Mouse (Mus musculus): ENCODE measurements around the gene Adap1. TPM values are rescaled to one million over a fixed set of nuclear protein-coding genes. Genes with fewer than 3 reads are reported as not detected.

Gene Adap1
- total RNA-seq, 2 experiments from 2014 or later, result 1.4 to 1.5 TPM

DNA sequence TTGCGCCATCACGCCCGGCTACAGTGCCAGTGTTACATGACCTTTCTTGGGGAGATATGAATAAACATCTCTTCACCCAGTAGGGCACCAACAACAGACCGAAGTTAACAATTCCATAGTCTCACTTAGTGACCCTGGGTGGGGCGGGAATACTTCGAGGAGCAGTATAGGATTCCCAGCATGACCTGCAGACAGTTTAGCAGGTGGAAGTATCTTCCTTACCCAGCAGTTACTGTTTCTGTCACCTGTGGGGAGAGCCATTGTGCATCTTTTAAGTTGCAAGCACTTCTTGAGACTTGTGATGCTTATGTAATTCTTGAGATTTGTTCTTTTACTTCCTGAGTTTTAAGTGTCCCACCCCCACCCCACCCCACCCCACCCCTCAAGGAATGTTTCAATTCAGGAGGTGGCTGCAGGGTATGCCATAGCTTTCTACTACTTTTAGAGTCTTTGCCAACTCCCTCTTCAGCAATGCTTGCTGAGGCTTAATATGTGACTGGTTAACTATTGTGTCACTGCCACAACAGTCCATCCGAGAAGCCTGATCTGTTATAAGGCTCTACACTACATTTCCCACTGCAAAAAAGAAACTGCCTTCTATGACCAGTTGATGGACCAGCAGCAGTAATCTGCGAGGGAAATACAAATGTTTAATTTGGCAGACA lies 66.9 kb downstream of the Adap1 start:
- intact Hi-C loops (cut with DNase I), result no loop called here
- DNase-seq (ENCODE audit: low spot score), result no peak

DNA sequence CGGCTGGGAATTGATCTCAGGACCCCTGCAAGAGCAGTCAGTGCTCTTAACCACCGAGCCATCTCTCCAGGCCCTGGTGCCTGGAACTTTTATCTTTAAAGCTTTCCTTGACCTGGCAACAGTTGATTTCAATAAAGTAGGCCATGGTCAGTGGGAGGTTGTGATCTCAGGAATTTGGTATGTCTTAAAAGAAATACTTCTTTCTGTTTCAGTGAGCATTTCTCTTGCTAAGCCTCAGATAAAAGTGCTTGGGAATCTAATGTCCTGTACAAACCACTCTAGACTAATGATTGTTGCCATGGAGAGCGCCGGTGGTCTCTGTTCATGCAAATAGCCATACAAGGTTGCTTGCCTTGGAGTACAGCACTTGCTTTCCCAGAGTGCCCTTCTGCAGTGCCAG lies 67.6 kb downstream of the Adap1 start:
- no peak for DNase-seq (ENCODE audit: low spot score)
- intact Hi-C loops (cut with DNase I), result no loop called here

DNA sequence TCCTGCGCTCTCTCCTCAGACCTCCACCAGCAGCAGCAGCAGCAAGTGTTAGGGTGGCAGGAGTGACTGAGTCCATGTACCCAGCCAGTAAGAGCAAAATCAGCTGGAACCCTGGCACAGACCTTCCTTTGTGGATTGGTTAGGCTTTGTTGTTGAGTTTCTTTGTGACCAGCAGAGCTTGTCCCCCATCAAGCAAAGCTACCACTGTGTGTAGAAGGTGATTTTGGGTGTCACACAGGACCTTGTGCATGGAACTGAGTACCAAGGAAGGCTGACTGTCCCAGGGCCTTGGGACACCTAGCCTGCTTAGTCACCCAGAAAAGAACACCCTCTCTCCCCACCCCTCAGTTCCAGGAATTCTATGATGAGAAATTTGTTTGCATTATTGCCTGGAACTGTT lies 68.2 kb downstream of the Adap1 start:
- no peak for DNase-seq (ENCODE audit: low spot score)
- intact Hi-C loops (cut with DNase I), result no loop called here

DNA sequence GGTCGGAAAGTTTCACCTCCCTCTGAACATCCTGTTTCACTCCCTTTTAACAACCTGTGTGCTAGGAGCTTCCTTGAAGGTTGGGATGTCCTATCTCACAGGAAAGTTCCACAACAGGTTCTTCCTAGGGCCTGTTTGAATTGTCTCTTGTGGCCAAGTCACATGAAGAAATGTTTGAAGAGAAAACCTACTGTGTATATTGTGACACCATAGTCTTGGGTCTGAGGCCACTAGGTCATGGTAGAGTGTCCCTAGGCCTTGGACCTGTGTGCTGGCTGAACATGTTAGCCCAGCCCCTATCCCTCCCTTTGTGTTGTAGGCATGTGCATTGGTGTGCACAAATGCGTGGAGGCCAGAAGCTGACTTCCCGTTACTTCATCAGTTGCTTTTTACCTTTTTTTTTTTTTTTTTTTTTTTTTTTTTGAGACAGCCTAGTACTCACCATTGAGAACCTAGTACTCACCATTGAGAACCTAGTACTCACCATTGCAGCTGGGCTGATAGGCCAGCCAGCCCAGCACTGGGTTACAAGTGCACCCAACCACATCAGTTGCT lies 69.1 kb downstream of the Adap1 start:
- intact Hi-C loops (cut with DNase I), result no loop called here
- no peak for DNase-seq (ENCODE audit: low spot score)

DNA sequence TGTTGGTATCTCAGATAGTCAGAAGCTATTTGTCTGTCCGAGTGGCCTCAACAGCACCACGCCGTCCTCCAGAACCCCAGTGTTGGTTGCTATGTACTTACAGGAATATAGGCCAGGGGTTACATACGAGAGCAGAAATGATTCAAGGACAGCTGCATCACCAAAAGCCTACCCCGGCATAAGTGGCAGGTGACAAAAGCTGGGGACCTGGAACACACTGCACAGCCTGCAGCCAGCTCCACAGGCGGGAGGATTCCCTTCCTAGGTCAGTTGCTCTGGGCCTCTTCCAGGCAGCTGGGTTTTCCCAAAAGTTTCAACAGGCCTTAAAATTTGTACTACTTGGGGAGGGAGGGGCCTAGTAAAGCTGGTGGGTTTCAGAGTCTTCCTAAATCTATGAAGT lies 69.6 kb downstream of the Adap1 start:
- no peak for DNase-seq (ENCODE audit: low spot score)
- intact Hi-C loops (cut with DNase I), result no loop called here

DNA sequence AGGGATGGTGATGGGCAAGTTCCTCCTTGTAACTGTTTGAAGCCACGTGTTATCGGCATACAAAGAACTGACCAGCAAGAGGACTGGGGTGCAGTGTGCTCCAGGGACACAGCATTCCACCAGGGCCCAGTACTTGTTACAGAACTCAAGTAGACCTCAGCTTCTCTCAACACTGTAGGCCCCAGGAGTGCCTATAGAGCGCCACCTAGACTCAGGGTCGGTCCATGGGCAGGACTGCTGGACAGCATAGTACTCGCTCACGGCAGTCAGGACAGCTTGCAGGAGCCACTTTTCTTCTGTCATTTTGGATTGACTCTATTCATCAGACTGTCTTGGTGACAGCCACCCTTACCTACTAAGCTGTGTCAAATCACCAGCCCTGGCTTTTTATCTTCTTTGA lies 70.5 kb downstream of the Adap1 start:
- no peak for DNase-seq (ENCODE audit: low spot score)
- intact Hi-C loops (cut with DNase I), result no loop called here

DNA sequence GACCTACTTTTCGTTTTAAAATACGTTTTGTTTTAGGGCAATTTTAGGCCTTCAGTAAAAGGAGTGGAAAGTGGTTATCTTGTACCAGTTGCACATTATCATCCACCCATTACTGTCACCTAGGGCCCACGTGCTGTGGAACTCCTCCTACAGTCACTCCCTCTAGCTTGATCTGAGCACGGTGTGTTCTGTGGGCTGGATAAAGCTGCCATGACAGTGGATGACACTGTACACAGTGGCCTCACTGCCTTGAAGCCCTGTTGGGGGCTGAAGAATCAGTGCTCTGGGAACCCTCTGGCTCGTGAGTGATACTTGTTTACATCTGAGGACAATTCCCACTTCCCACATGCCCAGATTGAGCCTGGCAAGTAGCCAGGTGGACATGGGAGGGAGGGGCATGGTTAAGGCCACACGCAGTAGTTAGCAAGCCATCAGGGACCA lies 72.1 kb downstream of the Adap1 start:
- intact Hi-C loops (cut with DNase I), result loop anchor here (2.0 kb wide), 1 partner anchor 53 kb away; the partner anchor contains the start of gene Sun1

DNA sequence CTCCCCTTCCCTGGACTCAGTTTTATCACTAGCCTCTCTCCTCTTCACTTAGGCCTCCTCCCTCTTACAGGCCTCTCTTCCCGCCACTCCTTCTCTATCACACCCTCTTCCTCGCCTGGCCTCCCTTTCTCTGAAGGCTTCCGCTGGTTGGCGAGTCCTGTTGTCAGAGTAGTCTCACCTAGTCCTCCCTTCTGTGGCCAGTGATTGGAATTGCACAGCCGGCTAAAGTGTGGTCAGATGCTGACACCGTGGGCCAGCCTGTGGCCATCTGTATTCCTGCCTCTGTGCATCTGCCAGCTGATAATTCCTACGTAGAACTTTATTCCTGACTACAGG lies 72.5 kb downstream of the Adap1 start:
- intact Hi-C loops (cut with DNase I), result loop anchor here (2.0 kb wide), 1 partner anchor 52 kb away; the partner anchor contains the start of gene Sun1
- DNase-seq (ENCODE audit: low spot score), result no peak

More for the DNA sequence above, 72.1 kb downstream of the Adap1 start:
- DNase-seq (ENCODE audit: low spot score), result no peak

DNA sequence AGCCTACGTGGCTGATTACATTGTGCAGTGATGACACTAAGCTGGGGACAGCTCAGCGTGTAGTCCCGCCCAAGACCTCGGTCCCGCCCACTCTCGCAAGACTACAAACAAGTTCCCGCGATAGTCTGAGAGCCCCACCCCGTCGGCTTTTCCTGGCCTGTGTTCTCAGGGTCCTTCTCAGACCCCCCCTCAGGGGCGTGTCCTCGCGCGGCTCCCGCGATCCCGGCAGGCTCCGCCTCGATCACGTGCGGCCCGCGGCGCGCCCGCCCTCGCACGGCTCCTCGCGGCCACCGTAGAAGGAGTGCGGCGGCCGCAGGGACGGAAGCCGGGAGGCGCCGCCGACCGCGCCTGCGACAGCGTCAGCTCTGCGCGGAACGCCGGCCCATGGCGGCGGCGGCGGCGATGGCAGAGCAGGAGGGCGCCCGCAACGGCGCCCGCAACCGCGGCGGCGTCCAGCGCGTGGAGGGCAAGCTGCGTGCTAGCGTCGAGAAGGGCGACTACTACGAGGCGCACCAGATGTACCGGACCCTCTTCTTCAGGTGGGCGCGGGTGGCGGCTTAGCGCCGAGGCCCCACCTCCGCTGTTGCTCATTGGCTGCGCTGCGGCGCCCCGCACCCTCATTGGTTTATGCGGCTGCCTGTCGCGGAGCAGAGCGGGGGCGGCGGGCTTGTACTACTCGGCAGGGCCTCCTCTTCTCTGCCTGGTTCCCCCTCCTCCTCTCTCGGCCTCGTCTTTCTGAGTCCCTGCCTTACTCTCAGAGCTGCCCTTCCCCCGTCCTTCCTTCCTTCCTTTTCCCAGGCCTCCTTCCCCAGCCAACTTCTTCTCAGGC lies 73.1 kb downstream of the Adap1 start, which contains the start of gene Get4:
Get4 (plus strand) TSS at position 244 of the 829 bp plus-strand sequence.
- intact Hi-C loops (cut with DNase I), result loop anchor here (2.0 kb wide), 1 partner anchor 51 kb away; the partner anchor contains the start of gene Sun1
- DNase-seq (ENCODE audit: low spot score), result peak; percentile 99

DNA sequence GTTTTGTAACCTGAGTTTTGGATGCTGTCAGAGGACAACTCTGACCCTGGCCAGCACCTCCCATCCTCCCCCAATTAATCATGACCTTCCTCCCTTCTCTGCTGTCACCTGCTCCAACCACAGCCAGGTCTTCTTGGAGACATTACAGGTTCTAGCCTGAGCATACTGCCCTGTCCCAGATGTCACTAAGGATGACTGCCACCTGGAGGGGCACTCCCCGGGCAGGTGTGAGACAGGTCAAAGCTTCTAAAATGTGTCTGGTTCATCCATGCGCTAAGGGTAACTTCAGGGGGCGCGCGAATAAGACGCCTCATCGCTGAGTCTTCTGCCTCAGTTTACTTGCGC lies 73.7 kb downstream of the Adap1 start:
- intact Hi-C loops (cut with DNase I), result loop anchor here (2.0 kb wide), 1 partner anchor 51 kb away; the partner anchor contains the start of gene Sun1
- no peak for DNase-seq (ENCODE audit: low spot score)

DNA sequence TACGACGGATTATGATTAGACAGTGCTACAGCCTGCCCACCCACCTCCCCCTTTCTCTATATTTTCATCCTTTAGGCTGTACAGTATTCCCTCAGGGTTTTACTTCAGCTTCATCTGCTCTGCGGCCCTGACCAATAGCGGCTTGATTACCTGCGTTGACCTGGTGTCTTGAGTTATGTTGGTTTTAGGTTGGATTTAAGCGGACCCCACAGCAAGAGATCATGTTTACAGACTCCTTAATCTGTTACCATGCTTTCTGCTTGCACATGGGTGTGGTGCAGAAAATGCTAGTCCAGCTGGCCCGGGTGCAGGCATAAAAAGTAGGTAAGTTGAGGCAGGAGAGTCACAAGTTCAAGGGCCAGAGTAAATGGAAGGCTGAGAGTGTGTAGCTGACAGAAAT lies 74.1 kb downstream of the Adap1 start:
- intact Hi-C loops (cut with DNase I), result no loop called here

DNA sequence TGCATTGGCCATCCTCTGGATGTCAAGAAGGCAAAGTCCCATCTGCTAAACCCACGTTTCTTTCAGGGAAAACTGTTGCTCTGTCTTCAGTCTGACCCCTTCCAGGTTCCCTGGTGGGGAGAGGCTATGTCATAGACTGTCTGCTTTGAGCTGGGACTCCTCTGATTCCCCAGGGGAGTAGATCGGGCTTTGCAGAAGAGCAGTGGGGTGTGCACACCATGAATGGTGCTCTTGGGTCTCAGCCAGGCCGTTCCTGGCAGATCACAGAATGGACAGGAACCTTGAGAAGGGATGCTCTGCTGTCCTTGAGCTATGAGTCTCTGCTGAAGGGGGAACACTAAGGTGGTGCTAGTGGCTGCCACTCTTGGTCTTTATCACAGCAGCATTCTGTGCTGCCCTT lies 76.6 kb downstream of the Adap1 start:
- intact Hi-C loops (cut with DNase I), result loop anchor here (5.0 kb wide), 1 partner anchor 37 kb away; no protein-coding TSS in a partner anchor
- DNase-seq (ENCODE audit: low spot score), result no peak

More for the DNA sequence above, 74.1 kb downstream of the Adap1 start:
- no peak for DNase-seq (ENCODE audit: low spot score)

DNA sequence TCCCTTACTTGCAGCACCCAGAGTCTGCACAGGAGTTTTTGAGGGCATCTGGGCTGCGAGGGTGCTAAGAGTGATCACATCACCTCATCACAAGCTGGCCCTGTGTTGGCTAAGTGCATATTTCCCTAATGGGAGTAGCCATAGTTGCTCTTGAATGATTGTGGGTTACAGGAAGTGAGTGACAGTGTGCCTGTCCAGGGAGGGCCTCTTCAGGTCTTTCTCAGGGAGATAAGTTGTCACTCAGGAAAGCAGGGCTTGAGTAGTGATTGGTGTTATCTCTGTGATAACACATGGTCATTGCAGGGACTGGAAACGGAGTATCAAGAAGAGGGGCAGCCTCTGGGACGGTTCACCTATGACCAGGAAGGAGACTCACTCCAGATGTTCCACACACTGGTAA lies 77.7 kb downstream of the Adap1 start:
- intact Hi-C loops (cut with DNase I), result loop anchor here (5.0 kb wide), 1 partner anchor 35 kb away; no protein-coding TSS in a partner anchor
- DNase-seq (ENCODE audit: low spot score), result no peak

DNA sequence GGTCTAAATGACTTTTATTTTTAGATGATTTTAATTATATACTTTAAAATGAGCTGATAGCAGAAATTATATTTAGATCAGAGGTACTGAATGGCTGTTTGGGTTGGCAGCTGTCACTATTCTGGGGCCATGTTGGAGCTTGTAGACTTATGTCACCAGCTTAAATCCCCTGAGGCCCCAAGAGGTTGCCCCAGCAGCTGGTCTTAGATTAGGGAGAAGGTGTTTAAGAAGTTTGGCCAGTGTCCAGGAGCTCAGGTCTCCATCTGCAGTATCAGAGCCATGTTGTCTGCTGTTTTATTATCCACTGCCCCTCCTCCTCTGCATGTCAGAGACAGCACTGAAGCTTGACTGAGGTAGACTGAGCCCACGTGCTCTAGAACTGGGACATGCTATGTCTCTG lies 82.0 kb downstream of the Adap1 start:
- intact Hi-C loops (cut with DNase I), result no loop called here
- no peak for DNase-seq (ENCODE audit: low spot score)

DNA sequence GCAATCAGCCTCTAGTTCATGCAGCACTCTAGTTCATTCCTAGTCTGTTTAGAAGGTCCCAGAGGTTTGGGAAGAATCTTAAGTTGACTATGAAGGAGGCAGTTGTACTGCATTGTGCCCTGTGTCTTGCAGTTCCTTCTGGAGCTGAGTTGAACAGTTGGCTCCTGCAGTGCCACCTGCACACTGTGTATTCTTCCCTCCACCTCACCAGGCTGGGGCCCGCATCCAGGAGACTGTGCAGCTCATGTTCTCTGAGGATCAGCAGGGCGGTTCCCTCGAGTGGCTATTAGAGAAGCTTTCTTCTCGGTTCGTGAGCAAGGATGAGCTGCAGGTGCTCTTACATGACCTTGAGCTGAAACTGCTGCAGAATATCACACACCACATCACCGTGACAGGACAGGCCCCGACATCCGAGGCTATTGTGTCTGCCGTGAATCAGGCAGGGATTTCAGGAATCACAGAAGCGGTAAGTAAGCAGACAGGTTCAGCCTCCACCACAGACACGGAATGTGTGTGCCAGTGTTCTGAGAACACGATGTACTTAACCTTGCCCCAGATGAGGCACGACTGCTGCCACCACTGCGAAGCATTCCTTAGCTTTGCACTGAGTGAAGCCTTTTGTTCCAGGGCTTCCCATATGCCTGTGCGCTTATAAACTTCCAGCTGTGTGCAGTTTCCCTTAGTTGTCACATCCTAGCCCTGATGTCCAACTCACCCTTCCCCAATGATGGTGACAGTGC lies 84.2 kb downstream of the Adap1 start:
- no peak for DNase-seq (ENCODE audit: low spot score)
- intact Hi-C loops (cut with DNase I), result no loop called here

DNA sequence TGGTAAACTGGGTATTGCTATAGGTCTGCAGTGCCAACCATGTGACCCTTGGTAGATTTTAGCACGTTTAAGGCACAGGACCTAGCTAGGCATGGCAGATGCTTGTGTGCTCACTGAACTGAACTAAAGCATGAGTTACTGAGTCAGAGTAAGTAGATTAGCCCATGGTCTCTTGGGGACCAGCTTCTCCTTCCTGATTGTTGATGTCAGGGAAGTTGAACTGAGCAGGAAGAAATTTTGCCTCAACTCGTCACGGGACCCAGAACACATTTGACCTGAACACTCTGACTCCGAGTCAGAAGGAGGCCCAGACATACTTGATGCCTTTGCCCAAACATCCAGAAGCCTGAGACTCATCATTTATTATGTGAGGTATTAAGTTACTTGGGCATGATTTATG lies 88.0 kb downstream of the Adap1 start:
- intact Hi-C loops (cut with DNase I), result no loop called here
- DNase-seq (ENCODE audit: low spot score), result no peak

DNA sequence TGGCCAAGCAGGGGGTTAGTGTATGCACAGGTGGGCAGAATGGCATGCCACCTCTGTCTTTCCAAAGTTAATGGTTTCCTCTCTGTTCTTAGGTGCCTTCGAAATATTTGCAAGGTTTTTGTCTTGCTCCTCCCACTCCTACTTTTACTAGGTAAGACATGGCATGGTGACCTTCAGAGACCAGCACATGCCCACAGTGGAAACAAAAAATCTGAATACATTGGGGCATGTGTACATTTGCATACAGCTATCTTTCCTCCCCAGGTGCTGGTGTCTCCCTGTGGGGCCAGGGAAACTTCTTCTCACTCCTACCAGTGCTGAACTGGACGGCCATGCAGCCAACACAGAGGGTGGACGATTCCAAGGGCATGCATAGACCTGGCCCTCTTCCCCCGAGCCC lies 91.0 kb downstream of the Adap1 start:
- DNase-seq (ENCODE audit: low spot score), result no peak
- intact Hi-C loops (cut with DNase I), result no loop called here

DNA sequence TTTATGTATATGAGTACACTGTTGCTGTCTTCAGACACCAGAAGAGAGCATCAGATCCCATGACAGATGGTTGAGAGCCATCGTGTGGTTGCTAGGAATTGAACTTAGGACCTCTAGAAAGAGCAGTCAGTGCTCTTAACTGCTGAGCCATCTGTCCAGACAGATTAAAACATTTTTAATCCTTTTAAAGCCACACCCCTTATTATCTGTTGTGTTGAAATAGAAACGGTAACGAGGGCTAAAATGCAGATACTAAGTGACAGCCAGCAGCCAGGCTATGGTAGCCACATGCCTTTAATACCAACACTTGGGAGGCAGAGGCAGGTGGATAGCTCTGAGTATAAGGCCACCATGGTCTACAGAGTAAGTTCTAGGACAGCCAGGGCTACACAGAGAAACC lies 93.3 kb downstream of the Adap1 start:
- intact Hi-C loops (cut with DNase I), result no loop called here

DNA sequence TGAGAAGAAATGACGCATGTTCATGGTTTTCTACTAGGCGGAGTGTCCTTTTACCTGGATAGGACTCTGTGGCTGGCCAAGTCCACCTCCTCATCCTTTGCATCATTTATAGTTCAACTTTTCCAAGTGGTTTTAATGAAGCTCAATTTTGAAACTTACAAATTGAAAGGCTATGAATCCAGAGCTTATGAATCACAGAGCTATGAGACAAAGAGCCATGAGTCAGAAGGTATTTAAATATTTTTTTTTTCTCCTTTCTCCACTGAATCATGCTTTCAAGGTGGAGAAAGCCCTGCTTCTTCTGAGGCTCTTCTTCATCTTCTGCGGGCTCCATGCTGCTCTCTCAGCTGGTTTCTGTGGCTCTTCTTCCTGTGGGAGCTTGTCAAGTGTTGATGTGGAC lies 95.7 kb downstream of the Adap1 start:
- no peak for DNase-seq (ENCODE audit: low spot score)
- intact Hi-C loops (cut with DNase I), result no loop called here

More for the DNA sequence above, 93.3 kb downstream of the Adap1 start:
- no peak for DNase-seq (ENCODE audit: low spot score)

DNA sequence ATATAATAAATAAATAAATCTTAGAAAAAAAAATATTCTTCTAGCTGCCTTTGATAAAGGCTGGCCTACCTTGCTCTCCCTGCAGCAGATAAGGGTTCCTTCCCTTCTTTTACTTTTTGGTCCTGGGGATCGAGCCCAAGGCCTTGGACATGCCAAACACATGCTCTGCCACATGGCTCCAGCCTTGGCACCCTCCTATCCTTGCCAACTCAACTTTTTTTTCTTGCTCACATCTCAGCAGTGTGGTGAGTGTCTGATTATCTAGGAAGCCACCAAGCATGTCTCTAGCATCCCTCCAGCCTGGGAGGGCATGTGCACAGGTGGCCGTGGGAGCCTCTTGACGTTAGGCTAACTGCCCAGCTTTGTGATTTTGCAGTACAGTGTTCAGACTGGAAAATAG lies 97.1 kb downstream of the Adap1 start:
- DNase-seq (ENCODE audit: low spot score), result no peak
- intact Hi-C loops (cut with DNase I), result no loop called here
